Mouse (Mus musculus): ENCODE data around the gene Card6. TPM values are rescaled to one million over a fixed set of nuclear protein-coding genes. Genes with fewer than 3 reads are reported as not detected.
"Not testable (repeated sequence)": the region's sequence is repeated elsewhere in the genome, so short reads cannot be mapped to it uniquely, and the experiment has no call there.

Card6 gene
- polyA plus RNA-seq, 1 experiment from 2014 or later = 1.5 TPM

GRCm38 (mm10) chr15:5134179-5134578 is 25.8 kb upstream of the Card6 start:
- Histone ChIP-seq H3K27me3 (replicated peaks; ENCODE audit: control insufficient read depth, insufficient read depth, low read length) (no peaks in the 10 kb centered on the region), H3K4me3 (ENCODE audit: low read length) (no peak overlapping the region), H3K4me2 (ENCODE audit: low read depth, low read length) (no peak overlapping the region), H3K9me3 (ENCODE audit: control insufficient read depth, low read length) (no peaks in the 10 kb centered on the region), H3K36me3 (ENCODE audit: control insufficient read depth, insufficient read depth, low read length) (no peaks in the 10 kb centered on the region), H3K27ac (ENCODE audit: low read length) (no peak overlapping the region), H3K9ac (ENCODE audit: low read depth, low read length) (no peak overlapping the region), H3K4me1 (ENCODE audit: control insufficient read depth, insufficient read depth, low read length) (no peaks in the 10 kb centered on the region)
- WGBS = 65% methylated on average over 3 of the region's 3 CpGs
- no peak for ATAC-seq

- H3K4me3 ChIP-seq (ENCODE audit: low read length) = no peak overlapping the region
- no peak overlapping the region for H3K4me2 ChIP-seq (ENCODE audit: low read depth, low read length)
- no peaks in the 10 kb centered on the region for H3K27me3 ChIP-seq (replicated peaks; ENCODE audit: control insufficient read depth, insufficient read depth, low read length)
- no peaks in the 10 kb centered on the region for H3K9me3 ChIP-seq (ENCODE audit: control insufficient read depth, low read length)
- no peak overlapping the region for H3K9ac ChIP-seq (ENCODE audit: low read depth, low read length)
- no peak overlapping the region; the same call in 1 of the 2 replicates for H3K27ac ChIP-seq (ENCODE audit: low read length)
- peak; percentile 72 for ATAC-seq
- H3K36me3 ChIP-seq (ENCODE audit: control insufficient read depth, insufficient read depth, low read length) = no peaks in the 10 kb centered on the region
- WGBS = 65% methylated on average over 3 of the region's 3 CpGs
- no peaks in the 10 kb centered on the region for H3K4me1 ChIP-seq (ENCODE audit: control insufficient read depth, insufficient read depth, low read length)
These were observed 25.0 kb upstream of the Card6 start for GRCm38 (mm10) chr15:5133301-5133700.

DNA sequence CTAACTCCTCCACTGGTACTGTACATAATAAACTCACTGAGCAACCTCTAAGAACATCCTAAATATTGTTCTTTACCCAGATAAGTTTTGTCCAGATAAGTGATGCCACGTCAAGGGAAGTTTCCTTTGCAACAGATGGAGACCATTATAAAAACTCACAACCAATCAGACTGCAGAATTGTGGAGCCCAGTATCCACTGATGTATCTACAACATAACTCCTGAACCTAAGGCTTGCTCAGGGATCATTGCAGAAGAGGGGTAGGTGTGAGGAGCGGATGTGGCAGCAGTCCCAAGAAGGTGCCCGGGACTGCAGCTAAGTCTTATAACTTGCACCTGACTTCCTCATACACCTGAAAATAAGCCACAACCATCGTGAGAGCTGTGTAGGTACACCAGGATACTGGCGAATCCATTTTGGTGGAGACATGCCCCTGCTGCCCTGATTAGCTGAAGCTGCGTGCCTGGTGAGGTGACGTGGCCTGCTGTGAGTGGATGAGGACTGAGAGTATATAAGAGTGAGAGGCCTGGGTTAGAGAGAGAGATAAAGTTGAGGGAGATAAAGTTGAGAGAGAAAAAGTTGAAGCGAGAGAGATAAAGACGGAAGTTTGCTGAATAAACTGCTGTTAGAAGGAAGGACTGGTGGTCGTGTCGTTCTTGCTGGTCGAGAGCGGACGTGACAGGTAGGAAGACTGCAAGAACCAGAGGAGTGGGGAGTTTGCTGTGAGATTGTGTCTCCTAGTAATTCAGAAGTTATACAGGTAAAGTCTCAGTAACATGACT is 22.7 kb upstream of the Card6 start:
- WGBS = 81% methylated on average over 14 of the region's 14 CpGs
- not testable (repeated sequence) for H3K9me3 ChIP-seq (ENCODE audit: control insufficient read depth, low read length); H3K4me1 ChIP-seq (ENCODE audit: control insufficient read depth, insufficient read depth, low read length); H3K27ac ChIP-seq (ENCODE audit: low read length); H3K36me3 ChIP-seq (ENCODE audit: control insufficient read depth, insufficient read depth, low read length); H3K4me3 ChIP-seq (ENCODE audit: low read length); H3K9ac ChIP-seq (ENCODE audit: low read depth, low read length); H3K27me3 ChIP-seq (replicated peaks; ENCODE audit: control insufficient read depth, insufficient read depth, low read length); ATAC-seq; H3K4me2 ChIP-seq (ENCODE audit: low read depth, low read length)

DNA sequence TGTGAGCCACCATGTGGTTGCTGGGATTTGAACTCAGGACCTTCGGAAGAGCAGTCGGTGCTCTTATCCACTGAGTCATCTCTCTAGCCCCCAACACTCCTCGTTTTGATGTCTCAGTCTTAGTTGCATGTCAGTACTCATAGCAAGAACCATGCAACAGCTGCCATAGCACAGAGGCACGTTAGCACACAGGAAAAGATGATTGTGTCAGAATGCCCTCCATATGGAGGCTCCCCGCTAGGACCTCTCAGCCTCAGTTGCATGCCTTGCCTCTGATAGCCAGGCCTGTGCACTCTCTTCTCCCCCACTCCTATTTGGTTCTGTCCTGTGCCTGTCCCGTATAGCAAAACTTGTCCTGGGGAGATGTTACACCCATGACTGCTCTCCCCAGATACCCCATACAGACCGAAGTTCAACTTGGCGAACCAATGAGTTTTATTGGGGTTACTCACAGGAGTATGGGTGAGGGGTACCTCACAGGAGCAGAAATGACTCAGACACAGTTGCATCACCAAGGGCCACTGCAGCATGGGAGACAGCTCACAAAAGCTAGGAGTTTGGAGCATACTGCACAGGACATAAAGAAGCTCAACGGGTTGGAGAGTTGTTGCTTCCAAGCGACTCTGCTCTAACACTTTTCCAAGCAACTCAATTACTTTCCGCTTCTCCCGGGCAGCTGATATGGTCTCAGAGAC is 20.9 kb upstream of the Card6 start:
- no peak overlapping the region for H3K4me2 ChIP-seq (ENCODE audit: low read depth, low read length)
- no peak overlapping the region for H3K4me3 ChIP-seq (ENCODE audit: low read length)
- no peak overlapping the region for H3K9ac ChIP-seq (ENCODE audit: low read depth, low read length)
- ATAC-seq = peak; percentile 39; the same call in 1 of the 2 replicates
- H3K36me3 ChIP-seq (ENCODE audit: control insufficient read depth, insufficient read depth, low read length) = peaks cover 8% of the 10 kb centered on the region
- no peaks in the 10 kb centered on the region for H3K4me1 ChIP-seq (ENCODE audit: control insufficient read depth, insufficient read depth, low read length)
- no peaks in the 10 kb centered on the region for H3K27me3 ChIP-seq (replicated peaks; ENCODE audit: control insufficient read depth, insufficient read depth, low read length)
- 87% methylated on average over 12 of the region's 12 CpGs for WGBS
- H3K9me3 ChIP-seq (ENCODE audit: control insufficient read depth, low read length) = no peaks in the 10 kb centered on the region
- H3K27ac ChIP-seq (ENCODE audit: low read length) = no peak overlapping the region

GRCm38 (mm10) chr15:5128176-5128940 is 20.0 kb upstream of the Card6 start:
- no peak overlapping the region for H3K4me3 ChIP-seq (ENCODE audit: low read length)
- H3K27ac ChIP-seq (ENCODE audit: low read length) = no peak overlapping the region
- ATAC-seq = no peak
- no peak overlapping the region for H3K9ac ChIP-seq (ENCODE audit: low read depth, low read length)
- no peak overlapping the region for H3K4me2 ChIP-seq (ENCODE audit: low read depth, low read length)
- H3K27me3 ChIP-seq (replicated peaks; ENCODE audit: control insufficient read depth, insufficient read depth, low read length) = no peaks in the 10 kb centered on the region
- peaks cover 11% of the 10 kb centered on the region for H3K36me3 ChIP-seq (ENCODE audit: control insufficient read depth, insufficient read depth, low read length)
- H3K4me1 ChIP-seq (ENCODE audit: control insufficient read depth, insufficient read depth, low read length) = no peaks in the 10 kb centered on the region
- no peaks in the 10 kb centered on the region for H3K9me3 ChIP-seq (ENCODE audit: control insufficient read depth, low read length)
- WGBS = 57% methylated on average over 5 of the region's 5 CpGs

DNA sequence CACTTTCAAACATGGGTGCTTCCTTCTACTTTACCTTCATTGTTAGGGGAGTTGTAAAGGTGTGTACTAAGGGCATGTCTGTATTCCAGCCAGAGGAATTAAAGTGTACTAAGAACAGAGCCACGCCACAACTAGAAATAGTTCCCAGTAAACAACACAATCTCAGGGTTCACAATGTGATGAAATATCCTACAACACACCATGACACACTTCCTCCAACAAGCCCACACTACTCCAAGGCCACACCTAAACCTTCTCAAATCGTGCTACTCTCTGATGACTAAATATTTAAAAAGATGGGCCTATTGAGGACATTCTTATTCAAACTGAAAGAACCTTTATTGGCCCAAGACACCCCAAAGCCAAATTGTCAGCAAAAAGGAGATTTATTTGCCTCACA is 19.1 kb upstream of the Card6 start:
- Histone ChIP-seq H3K36me3 (ENCODE audit: control insufficient read depth, insufficient read depth, low read length) (peaks cover 14% of the 10 kb centered on the region), H3K4me3 (ENCODE audit: low read length) (no peak overlapping the region), H3K27me3 (replicated peaks; ENCODE audit: control insufficient read depth, insufficient read depth, low read length) (no peaks in the 10 kb centered on the region), H3K9me3 (ENCODE audit: control insufficient read depth, low read length) (no peaks in the 10 kb centered on the region), H3K9ac (ENCODE audit: low read depth, low read length) (no peak overlapping the region), H3K4me1 (ENCODE audit: control insufficient read depth, insufficient read depth, low read length) (no peaks in the 10 kb centered on the region), H3K27ac (ENCODE audit: low read length) (no peak overlapping the region), H3K4me2 (ENCODE audit: low read depth, low read length) (no peak overlapping the region)
- ATAC-seq = no peak
- WGBS = 75% methylated on average over 2 of the region's 2 CpGs

GRCm38 (mm10) chr15:5126456-5126855 is 18.1 kb upstream of the Card6 start:
- Histone ChIP-seq H3K4me2 (ENCODE audit: low read depth, low read length) (no peak overlapping the region), H3K4me3 (ENCODE audit: low read length) (no peak overlapping the region), H3K4me1 (ENCODE audit: control insufficient read depth, insufficient read depth, low read length) (no peaks in the 10 kb centered on the region), H3K9ac (ENCODE audit: low read depth, low read length) (no peak overlapping the region), H3K36me3 (ENCODE audit: control insufficient read depth, insufficient read depth, low read length) (peaks cover 14% of the 10 kb centered on the region), H3K9me3 (ENCODE audit: control insufficient read depth, low read length) (no peaks in the 10 kb centered on the region), H3K27ac (ENCODE audit: low read length) (no peak overlapping the region), H3K27me3 (replicated peaks; ENCODE audit: control insufficient read depth, insufficient read depth, low read length) (no peaks in the 10 kb centered on the region)
- ATAC-seq = no peak
- 67% methylated on average over 4 of the region's 4 CpGs for WGBS

GRCm38 (mm10) chr15:5121535-5122313 is 13.4 kb upstream of the Card6 start:
- H3K36me3 ChIP-seq (ENCODE audit: control insufficient read depth, insufficient read depth, low read length) = peaks cover 31% of the 10 kb centered on the region
- H3K4me3 ChIP-seq (ENCODE audit: low read length) = no peak overlapping the region
- no peaks in the 10 kb centered on the region for H3K9me3 ChIP-seq (ENCODE audit: control insufficient read depth, low read length)
- WGBS = 86% methylated on average over 12 of the region's 12 CpGs
- ATAC-seq = no peak
- H3K9ac ChIP-seq (ENCODE audit: low read depth, low read length) = no peak overlapping the region
- no peak overlapping the region for H3K27ac ChIP-seq (ENCODE audit: low read length)
- H3K27me3 ChIP-seq (replicated peaks; ENCODE audit: control insufficient read depth, insufficient read depth, low read length) = no peaks in the 10 kb centered on the region
- H3K4me2 ChIP-seq (ENCODE audit: low read depth, low read length) = no peak overlapping the region
- peaks cover 7% of the 10 kb centered on the region for H3K4me1 ChIP-seq (ENCODE audit: control insufficient read depth, insufficient read depth, low read length)

DNA sequence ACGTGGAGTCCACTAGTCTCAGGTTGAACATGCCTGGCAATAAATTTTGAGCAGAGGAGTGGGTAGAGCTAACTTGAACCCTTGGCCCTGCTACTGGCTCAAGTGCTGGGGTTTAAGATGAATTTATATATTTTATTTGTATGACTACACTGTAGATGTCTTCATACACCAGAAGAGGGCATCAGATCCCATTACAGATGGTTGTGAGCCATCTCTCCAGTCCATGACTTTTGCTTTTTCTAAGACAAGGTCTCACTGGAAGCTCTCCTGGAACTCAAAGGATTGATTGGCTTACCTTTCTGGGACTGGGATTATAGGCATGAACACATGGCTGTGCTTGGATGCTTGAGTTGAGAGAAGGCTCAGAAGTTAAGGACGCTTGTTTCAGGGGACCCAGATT is 11.4 kb upstream of the Card6 start:
- 88% methylated on average over 2 of the region's 2 CpGs for WGBS
- Histone ChIP-seq H3K9ac (ENCODE audit: low read depth, low read length) (no peak overlapping the region), H3K36me3 (ENCODE audit: control insufficient read depth, insufficient read depth, low read length) (peaks cover 27% of the 10 kb centered on the region), H3K4me3 (ENCODE audit: low read length) (no peak overlapping the region), H3K4me2 (ENCODE audit: low read depth, low read length) (no peak overlapping the region), H3K4me1 (ENCODE audit: control insufficient read depth, insufficient read depth, low read length) (peaks cover 7% of the 10 kb centered on the region), H3K9me3 (ENCODE audit: control insufficient read depth, low read length) (no peaks in the 10 kb centered on the region), H3K27ac (ENCODE audit: low read length) (no peak overlapping the region), H3K27me3 (replicated peaks; ENCODE audit: control insufficient read depth, insufficient read depth, low read length) (no peaks in the 10 kb centered on the region)
- ATAC-seq = no peak
